Mouse (Mus musculus) neural tube, embryonic 13.5 days (tissue): ENCODE data around the gene Cfap221. TPM values are rescaled to one million over a fixed set of nuclear protein-coding genes. Genes with fewer than 3 reads are reported as not detected.

Experiments
- ATAC-seq: fragments of 200-750 bp; cut with Nextera tagmentation; 2 replicates; pipeline ENCODE4 v1.8.0; 2017; ENCODE audit warnings: low read depth, mild to moderate bottlenecking, moderate TSS enrichment, moderate library complexity
- H3K27ac ChIP-seq: fragments of 300-500 bp; sonication (generic); replicated peaks from 2 replicates; pipeline ENCODE4 v1.5.1; 2015; ENCODE audit warnings: moderate library complexity, mild to moderate bottlenecking, inconsistent platforms
- H3K27me3 ChIP-seq: fragments of 300-500 bp; sonication (generic); 2 replicates; pipeline ENCODE4 v1.6.1; 2015; ENCODE audit warnings: mild to moderate bottlenecking, inconsistent platforms
- H3K36me3 ChIP-seq: fragments of 300-500 bp; sonication (generic); 2 replicates; pipeline ENCODE4 v1.6.1; 2015; ENCODE audit warnings: mild to moderate bottlenecking, inconsistent platforms
- H3K4me1 ChIP-seq: fragments of 300-500 bp; sonication (generic); replicated peaks from 2 replicates; pipeline ENCODE4 v1.6.1; 2015; ENCODE audit warnings: inconsistent platforms
- H3K4me2 ChIP-seq: fragments of 300-500 bp; sonication (generic); 2 replicates; pipeline ENCODE4 v1.6.1; 2015; ENCODE audit warnings: inconsistent platforms, mild to moderate bottlenecking, moderate library complexity
- H3K4me3 ChIP-seq: fragments of 300-500 bp; sonication (generic); 2 replicates; pipeline ENCODE4 v1.5.1; 2015; ENCODE audit warnings: mild to moderate bottlenecking, inconsistent platforms
- H3K9ac ChIP-seq: fragments of 300-500 bp; sonication (generic); 2 replicates; pipeline ENCODE4 v1.6.1; 2015; ENCODE audit warnings: moderate library complexity, mild to moderate bottlenecking, inconsistent platforms
- H3K9me3 ChIP-seq: fragments of 300-500 bp; sonication (generic); 2 replicates; pipeline ENCODE4 v1.6.1; 2016; ENCODE audit warnings: inconsistent platforms
- WGBS: fragments of 180-500 bp; shearing (Covaris S2); methylation state at CpG from one replicate; pipeline ENCODE4 v1.1.7; 2015; 5-methylcytosine and 5-hydroxymethylcytosine counted together
- polyA plus RNA-seq: library from polyadenylated mRNA; unstranded; fragments of >200 nt; fragmentation: Nextera tagmentation; extraction: Ambion mirVana; gene quantifications from 2 replicates; pipeline ENCODE4 v1.2.1, GENCODE M21; 2015

Cfap221 gene
- polyA plus RNA-seq, 1 experiment from 2014 or later: 0.32 TPM

DNA sequence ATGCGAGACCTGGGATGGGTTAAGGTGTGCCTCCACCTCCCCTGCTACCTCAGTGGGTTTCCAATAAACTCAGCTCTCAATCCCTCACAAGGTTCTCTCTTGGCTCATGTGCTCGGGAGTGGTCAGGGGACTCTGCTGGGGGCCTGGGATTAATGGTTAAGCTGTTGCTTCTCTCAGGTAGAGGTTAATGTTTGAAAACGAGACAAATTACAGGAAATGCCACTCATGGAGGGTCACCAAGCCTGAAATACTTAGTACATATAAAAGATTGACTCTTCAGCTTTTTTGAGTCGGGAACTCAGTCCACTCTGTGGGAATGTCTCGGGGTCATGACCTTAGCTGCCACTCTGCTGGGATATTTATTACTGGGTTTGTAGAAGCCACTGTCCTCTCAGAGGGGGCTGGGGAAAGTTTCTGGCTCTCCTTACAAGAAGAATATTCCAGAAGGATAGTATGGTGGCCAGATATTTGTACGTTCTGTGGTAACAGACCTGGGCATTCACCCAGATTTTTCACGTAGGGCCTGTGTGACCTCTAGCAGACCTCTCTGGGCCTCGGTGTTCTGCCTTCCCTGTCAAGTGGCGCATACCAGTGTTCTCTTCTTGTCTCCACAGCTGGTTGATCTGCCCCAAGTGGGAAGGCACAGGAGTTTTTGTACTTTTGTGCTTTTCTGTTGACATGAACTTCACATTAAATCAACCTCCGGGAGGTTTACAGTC, 27.5 kb upstream of the Cfap221 start:
- Histone ChIP-seq H3K4me3 (no peak overlapping the region), H3K4me2 (no peak overlapping the region), H3K9ac (no peak overlapping the region), H3K27me3 (no peaks in the 10 kb centered on the region), H3K27ac (no peak overlapping the region), H3K36me3 (no peaks in the 10 kb centered on the region), H3K9me3 (no peaks in the 10 kb centered on the region), H3K4me1 (no peaks in the 10 kb centered on the region; the same call in 1 of the 2 replicates)
- no peak for ATAC-seq
- 63% methylated on average over 10 of the region's 10 CpGs for WGBS

DNA sequence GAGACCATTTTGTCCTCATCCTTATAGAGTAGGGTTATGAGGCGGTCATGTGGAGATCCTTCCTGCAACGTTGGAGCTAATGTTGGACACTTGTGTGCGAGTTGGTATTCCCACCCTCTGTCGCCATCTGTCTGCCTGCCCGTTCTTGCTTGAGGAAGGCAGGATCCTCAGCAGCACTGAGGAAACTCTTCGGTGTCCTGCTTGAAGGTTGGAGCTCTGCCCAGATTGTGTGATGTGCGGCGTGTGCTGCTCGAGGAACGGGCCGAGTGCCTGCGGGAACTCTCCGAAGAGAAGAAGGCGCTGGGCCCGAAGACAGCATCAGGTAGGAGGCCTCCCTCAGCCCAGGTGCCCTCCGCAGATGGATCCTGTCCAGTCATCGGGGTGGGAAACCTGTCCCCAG, 24.9 kb upstream of the Cfap221 start:
- 91% methylated on average over 17 of the region's 17 CpGs for WGBS
- Histone ChIP-seq H3K4me3 (no peak overlapping the region), H3K9me3 (no peaks in the 10 kb centered on the region), H3K27ac (no peak overlapping the region), H3K4me1 (no peaks in the 10 kb centered on the region), H3K4me2 (no peak overlapping the region), H3K36me3 (no peaks in the 10 kb centered on the region), H3K27me3 (no peaks in the 10 kb centered on the region), H3K9ac (no peak overlapping the region)
- ATAC-seq: no peak

DNA sequence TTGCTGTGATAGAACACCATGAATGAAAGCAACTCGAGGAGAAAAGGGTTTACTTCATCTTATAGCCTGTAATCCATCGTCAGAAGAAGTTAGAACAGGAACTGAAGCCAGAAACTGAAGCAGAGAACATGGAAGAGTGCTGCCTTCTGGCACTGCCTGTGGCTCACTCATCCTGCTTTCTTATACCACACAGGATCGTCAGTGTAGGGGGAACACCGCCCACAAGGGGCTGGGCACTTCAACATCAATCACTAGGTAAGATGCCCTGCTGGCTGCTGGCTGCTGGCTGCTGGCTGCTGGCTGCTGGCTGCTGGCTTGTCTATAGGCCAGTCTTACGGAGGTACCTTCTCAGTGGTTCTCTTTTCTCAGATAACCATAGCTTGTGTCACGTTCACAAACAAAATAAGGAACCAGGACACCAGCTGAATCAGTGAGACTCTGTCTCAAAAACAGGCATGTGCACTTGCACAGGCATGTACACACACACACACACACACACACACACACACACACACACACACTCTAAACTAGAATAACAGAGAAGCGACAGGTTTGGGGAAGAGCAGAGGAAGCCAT, 23.4 kb upstream of the Cfap221 start:
- Histone ChIP-seq H3K27me3 (no peaks in the 10 kb centered on the region), H3K9me3 (no peaks in the 10 kb centered on the region), H3K27ac (no peak overlapping the region), H3K9ac (no peak overlapping the region), H3K4me3 (no peak overlapping the region), H3K4me2 (no peak overlapping the region), H3K4me1 (no peaks in the 10 kb centered on the region), H3K36me3 (no peaks in the 10 kb centered on the region)
- 65% methylated on average over 7 of the region's 7 CpGs for WGBS
- ATAC-seq: no peak

DNA sequence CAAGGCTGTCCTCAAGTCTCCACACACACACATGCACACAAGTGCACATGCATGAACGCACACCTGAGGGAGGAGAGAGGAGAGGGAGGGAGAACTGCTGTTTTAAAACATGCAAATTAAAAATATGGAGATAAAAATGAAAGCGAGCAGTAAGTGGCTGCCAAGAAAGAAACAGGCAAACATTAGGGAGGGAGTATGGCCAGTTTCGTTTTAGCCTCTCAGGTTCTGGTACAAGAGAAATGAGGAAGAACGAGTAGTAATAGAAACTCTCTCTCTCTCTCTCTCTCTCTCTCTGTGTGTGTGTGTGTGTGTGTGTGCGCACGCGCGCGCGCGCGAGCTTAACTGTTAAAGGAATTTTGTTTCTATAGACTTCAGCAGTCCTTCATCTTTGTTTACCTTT, 22.4 kb upstream of the Cfap221 start:
- no peaks in the 10 kb centered on the region for H3K27me3 ChIP-seq
- no peaks in the 10 kb centered on the region for H3K36me3 ChIP-seq
- no peak overlapping the region for H3K4me3 ChIP-seq
- H3K27ac ChIP-seq: no peak overlapping the region
- H3K4me1 ChIP-seq: no peaks in the 10 kb centered on the region
- no peaks in the 10 kb centered on the region for H3K9me3 ChIP-seq
- no peak overlapping the region for H3K4me2 ChIP-seq
- 95% methylated on average over 12 of the region's 12 CpGs for WGBS
- H3K9ac ChIP-seq: no peak overlapping the region
- no peak for ATAC-seq

DNA sequence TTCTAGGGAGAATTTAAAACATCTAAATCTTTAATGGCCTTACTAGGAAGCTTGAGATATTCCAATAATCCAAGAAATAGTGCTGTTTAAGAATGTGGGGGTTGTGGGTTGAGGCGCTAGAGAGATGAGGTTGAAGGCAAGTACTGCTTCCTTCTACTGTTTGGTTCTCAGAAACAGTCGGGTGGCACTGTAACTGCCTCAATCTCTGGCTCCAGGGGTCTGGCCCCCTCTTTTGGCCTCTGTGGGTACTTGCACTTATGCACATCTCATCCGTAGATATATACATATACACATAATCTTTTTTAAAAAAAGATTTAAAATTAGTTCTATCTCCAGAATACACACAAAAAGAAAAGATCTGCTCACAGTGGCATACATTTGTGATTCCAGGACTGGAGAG, 21.9 kb upstream of the Cfap221 start:
- Histone ChIP-seq H3K4me3 (no peak overlapping the region), H3K9ac (no peak overlapping the region), H3K9me3 (no peaks in the 10 kb centered on the region), H3K27ac (no peak overlapping the region), H3K27me3 (no peaks in the 10 kb centered on the region), H3K4me2 (no peak overlapping the region), H3K36me3 (no peaks in the 10 kb centered on the region), H3K4me1 (no peaks in the 10 kb centered on the region)
- ATAC-seq: no peak
- WGBS: 68% methylated on average over 3 of the region's 3 CpGs

DNA sequence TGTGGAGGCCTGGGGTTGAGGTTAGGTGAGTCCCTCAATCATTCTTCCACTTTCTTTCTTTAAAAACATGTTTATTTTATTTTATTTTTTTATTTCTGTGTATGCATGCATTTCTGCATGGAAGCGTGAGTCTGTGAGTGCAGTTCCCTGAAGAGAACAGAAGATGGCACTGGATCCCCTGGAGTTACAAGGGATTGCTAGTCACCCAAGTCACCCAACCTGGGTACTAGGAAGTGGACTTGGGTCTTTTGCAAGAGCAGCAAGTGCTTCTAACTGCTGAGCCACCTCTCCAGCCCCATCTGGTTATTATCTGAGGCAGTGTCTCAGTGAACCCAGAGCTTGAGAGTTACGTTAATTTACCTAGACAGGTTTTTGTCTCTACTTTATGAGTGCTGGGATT, 19.2 kb upstream of the Cfap221 start:
- no peak for ATAC-seq
- WGBS: 76% methylated on average over 2 of the region's 2 CpGs
- no peak overlapping the region for H3K4me3 ChIP-seq
- H3K27ac ChIP-seq: no peak overlapping the region
- H3K9ac ChIP-seq: no peak overlapping the region
- H3K36me3 ChIP-seq: no peaks in the 10 kb centered on the region
- no peak overlapping the region for H3K4me2 ChIP-seq
- H3K9me3 ChIP-seq: no peaks in the 10 kb centered on the region
- H3K27me3 ChIP-seq: no peaks in the 10 kb centered on the region
- H3K4me1 ChIP-seq: no peaks in the 10 kb centered on the region

DNA sequence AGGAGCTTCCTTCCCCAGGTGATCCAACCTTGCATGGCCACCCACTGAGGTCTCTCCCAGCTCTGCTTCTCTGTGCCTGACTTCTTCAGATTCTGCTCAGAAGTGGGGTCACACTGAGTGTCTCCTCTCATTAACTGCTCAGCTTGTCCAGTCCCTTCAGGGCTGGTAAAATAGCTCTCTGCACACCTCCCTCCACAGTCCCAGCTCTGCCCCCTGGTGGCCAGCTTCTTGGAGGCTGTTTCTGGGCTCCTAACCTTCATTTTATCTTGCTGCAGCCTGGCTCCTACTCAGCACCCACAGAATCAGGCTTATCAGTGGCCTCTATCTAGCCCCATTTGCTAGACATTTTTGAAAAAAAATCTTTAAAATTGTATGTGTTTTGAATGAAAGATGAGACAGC, 16.1 kb upstream of the Cfap221 start:
- H3K4me1 ChIP-seq: peaks cover 2% of the 10 kb centered on the region
- no peak overlapping the region for H3K9ac ChIP-seq
- H3K4me3 ChIP-seq: no peak overlapping the region
- peaks cover 15% of the 10 kb centered on the region for H3K27me3 ChIP-seq
- H3K4me2 ChIP-seq: no peak overlapping the region
- H3K27ac ChIP-seq: no peak overlapping the region
- H3K9me3 ChIP-seq: no peaks in the 10 kb centered on the region
- no peaks in the 10 kb centered on the region for H3K36me3 ChIP-seq
- no peak for ATAC-seq

DNA sequence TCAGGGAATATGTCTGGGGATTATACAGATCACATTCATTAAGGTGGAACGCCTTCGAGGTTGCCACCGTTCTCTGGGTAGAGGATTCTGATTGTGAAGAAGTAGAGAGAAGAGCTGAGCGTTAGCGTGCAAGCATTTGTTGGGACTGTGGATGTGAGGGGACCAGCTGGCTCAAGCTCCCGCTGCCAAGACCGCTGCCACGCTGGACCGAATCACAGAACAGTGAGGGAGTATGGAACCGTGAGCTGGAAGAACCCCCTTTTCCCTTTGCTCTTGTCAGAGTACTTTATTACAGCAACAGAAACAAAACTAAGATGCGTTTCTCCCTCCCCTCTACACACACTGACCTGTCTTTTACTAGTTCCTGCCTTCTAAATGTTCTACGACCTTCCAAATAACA, 15.6 kb upstream of the Cfap221 start:
- Histone ChIP-seq H3K27ac (no peak overlapping the region), H3K36me3 (no peaks in the 10 kb centered on the region), H3K27me3 (peaks cover 20% of the 10 kb centered on the region), H3K4me3 (no peak overlapping the region), H3K4me1 (peaks cover 7% of the 10 kb centered on the region), H3K9me3 (no peaks in the 10 kb centered on the region), H3K9ac (no peak overlapping the region), H3K4me2 (no peak overlapping the region)
- ATAC-seq: no peak
- 83% methylated on average over 12 of the region's 12 CpGs for WGBS

DNA sequence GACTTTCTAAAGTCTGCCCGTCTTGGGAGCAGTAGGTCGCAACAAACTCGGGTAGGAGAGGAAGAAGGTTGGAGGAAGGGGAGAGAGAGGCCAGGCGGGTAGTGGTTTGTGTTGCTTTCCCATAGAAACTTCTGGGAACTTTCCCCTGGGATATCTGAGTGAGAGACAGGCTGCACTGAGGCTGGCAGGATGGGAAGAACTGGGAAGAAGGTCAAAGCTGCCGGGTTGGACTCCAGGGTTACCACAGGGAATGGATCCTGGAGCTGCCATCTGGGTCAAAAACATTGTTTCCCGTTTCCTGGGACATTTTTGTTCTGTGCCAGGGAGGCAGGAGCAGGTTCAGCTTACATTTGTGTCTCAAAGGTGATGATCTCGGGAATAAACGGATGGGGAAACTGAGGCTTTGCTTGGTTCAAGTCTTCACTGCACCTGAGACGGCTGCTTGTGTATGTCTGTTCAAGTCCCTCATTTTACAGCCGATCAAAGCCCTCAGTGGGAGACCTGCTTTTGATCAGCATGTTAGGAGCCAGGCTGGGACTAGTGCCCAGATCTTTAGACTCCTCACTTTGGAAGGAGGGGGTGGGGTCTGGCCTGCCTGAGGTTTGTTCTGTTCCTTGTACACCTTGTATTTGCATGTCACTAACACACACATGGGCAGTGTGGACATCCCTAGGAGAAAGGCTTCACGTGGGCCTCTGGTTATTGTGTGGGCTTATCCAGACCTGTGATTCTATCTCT, 11.0 kb upstream of the Cfap221 start:
- 30% methylated on average over 11 of the region's 11 CpGs for WGBS
- H3K4me3 ChIP-seq: peak overlapping the region; percentile 45
- H3K4me1 ChIP-seq: peaks cover 20% of the 10 kb centered on the region
- H3K27ac ChIP-seq: no peak overlapping the region
- ATAC-seq: no peak
- H3K4me2 ChIP-seq: peak overlapping the region; percentile 81
- peak overlapping the region; percentile 69 for H3K9ac ChIP-seq
- no peaks in the 10 kb centered on the region for H3K36me3 ChIP-seq
- H3K9me3 ChIP-seq: no peaks in the 10 kb centered on the region
- H3K27me3 ChIP-seq: peaks cover 44% of the 10 kb centered on the region

DNA sequence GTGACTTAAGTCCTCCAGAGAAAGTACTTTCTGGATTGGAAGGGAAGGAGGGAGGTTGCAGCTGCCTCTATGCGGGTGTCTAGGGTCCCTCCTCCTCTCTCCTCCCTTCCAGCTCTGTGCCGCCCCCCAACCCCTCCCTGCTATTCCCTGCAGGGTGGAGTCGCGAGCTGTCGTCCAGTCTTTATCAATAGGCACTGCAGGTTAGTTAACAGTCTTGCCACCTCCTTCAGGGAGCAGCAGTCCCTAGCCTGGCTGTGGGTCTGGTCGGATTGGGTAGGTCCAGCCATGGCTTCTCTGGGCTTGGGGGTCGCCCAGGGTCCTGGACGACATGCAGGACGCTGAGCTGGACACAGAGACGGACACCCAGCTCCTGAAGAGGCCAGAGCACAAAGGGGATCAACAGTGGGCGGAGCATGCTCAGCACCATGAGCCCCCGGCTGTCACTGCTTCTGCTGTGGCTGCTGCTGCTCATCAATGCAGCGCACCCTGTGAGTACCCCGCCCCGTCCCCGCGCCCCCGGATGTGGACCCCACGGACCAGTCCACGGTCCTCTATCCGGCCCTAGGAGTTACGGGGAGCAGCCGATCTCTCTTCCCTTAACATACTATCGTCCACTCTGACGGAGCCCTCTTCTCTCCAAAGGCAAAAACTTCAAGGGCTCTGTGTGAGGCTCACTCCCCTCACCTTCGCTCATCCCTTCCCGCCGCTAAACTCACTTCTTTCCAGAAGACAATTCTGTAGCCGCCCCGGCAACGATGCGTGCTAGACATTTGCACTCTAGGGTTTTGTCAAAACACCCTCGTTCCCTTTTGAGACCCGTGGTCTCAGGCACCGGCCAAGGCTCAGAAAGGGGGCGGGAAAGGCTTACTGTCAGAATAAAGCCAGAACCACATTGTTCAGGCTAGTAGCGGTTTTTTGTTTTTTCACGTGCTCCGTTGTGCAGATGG, 10.1 kb upstream of the Cfap221 start, which contains the start of gene Sctr:
TSS of gene Sctr (plus strand) at position 51 of the 947 bp plus-strand sequence.
- ATAC-seq: peak; percentile 80
- Histone ChIP-seq H3K4me1 (peaks cover 20% of the 10 kb centered on the region), H3K27me3 (peaks cover 44% of the 10 kb centered on the region), H3K9me3 (no peaks in the 10 kb centered on the region), H3K36me3 (no peaks in the 10 kb centered on the region), H3K4me3 (peak within 1 kb of the TSS; percentile 45), H3K27ac (no peak within 1 kb of the TSS), H3K4me2 (peak within 1 kb of the TSS; percentile 81), H3K9ac (peak within 1 kb of the TSS; percentile 69)
- 1% methylated on average over 39 of the region's 39 CpGs for WGBS

DNA sequence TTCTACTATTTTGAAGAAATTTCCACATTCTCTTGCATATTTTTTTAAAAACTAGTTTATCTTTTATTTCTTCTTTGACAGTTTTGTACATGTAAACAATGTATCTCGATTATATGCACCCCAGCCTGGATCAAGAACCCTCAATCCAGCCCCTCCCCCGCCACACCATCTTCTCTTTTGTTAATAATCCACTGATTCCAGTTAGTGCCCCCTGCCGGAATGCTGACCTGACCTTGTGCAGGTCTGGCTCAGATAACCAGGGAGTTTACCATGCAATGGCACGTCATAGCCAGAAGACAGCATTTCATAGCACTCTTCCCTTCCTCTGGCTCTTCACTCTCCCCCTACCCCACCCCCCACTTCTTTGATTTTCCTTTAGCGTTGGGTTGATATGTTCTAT, 610 bp upstream of the Cfap221 start:
- H3K4me2 ChIP-seq: peak overlapping the region; percentile 60
- no peak overlapping the region for H3K9ac ChIP-seq
- no peaks in the 10 kb centered on the region; the same call in none of the 2 replicates for H3K27me3 ChIP-seq
- H3K36me3 ChIP-seq: no peaks in the 10 kb centered on the region
- H3K9me3 ChIP-seq: no peaks in the 10 kb centered on the region
- no peak for ATAC-seq
- 36% methylated on average over 5 of the region's 5 CpGs for WGBS
- H3K4me3 ChIP-seq: peak overlapping the region; percentile 40
- peaks cover 10% of the 10 kb centered on the region for H3K4me1 ChIP-seq
- H3K27ac ChIP-seq: no peak overlapping the region

DNA sequence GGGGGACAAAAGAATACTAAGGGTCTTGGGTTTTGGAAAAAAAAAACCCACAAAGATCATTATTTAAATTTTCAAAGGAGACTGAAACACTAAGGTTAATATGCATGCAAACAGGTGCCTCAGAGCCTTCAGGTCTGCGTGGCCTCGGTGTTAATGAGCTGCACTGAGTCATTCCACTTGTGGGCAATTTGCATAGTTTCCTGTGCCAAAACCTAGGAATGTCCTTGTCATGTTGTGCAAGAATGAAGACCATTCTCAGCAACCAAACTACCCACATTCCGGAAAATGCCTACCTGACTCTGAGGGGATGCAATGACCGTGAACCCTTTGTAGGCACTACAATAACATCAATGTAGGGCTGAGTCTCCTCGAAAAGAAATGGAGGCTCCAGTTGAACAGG, 10.5 kb downstream of the Cfap221 start:
- WGBS: 85% methylated on average over 5 of the region's 5 CpGs
- no peak overlapping the region for H3K27ac ChIP-seq
- H3K36me3 ChIP-seq: no peaks in the 10 kb centered on the region
- no peaks in the 10 kb centered on the region for H3K27me3 ChIP-seq
- no peak overlapping the region for H3K9ac ChIP-seq
- no peak for ATAC-seq
- H3K4me2 ChIP-seq: no peak overlapping the region
- H3K4me3 ChIP-seq: no peak overlapping the region
- no peaks in the 10 kb centered on the region for H3K4me1 ChIP-seq
- no peaks in the 10 kb centered on the region for H3K9me3 ChIP-seq
